Mouse (Mus musculus): ENCODE measurements around the gene Shroom2. TPM values are rescaled to one million over a fixed set of nuclear protein-coding genes. Genes with fewer than 3 reads are reported as not detected.

The Shroom2 gene
- polyA plus RNA-seq, 1 experiment from 2014 or later = 13.7 TPM

GRCm38 (mm10) chrX:152676357-152676756, 92.9 kb downstream of the Shroom2 start:
- 53% methylated on average over 3 of the region's 3 CpGs for WGBS
- H3K36me3 ChIP-seq (ENCODE audit: control insufficient read depth, insufficient read depth, low read length) = no peaks in the 10 kb centered on the region
- ATAC-seq (ENCODE audit: insufficient read depth, low FRiP score, low TSS enrichment) (no peak), DNase-seq (ENCODE audit: low spot score) (no peak)
- H3K9me3 ChIP-seq (ENCODE audit: control insufficient read depth, low read length) = no peaks in the 10 kb centered on the region
- no peaks in the 10 kb centered on the region for H3K27me3 ChIP-seq (ENCODE audit: control insufficient read depth, insufficient read depth, low read length)
- no peaks in the 10 kb centered on the region for H3K4me1 ChIP-seq (ENCODE audit: control insufficient read depth, insufficient read depth, low read length)
- H3K4me3 ChIP-seq (ENCODE audit: low read depth, low read length) = no peak overlapping the region
- no peak overlapping the region for H3K27ac ChIP-seq (ENCODE audit: low read depth, low read length)
- no peak overlapping the region for H3K4me2 ChIP-seq (ENCODE audit: low read depth)
- H3K9ac ChIP-seq (ENCODE audit: low read length) = no peak overlapping the region

- Histone ChIP-seq H3K9ac (ENCODE audit: low read length) (no peak overlapping the region), H3K27ac (ENCODE audit: low read depth, low read length) (no peak overlapping the region), H3K4me1 (ENCODE audit: control insufficient read depth, insufficient read depth, low read length) (no peaks in the 10 kb centered on the region), H3K36me3 (ENCODE audit: control insufficient read depth, insufficient read depth, low read length) (no peaks in the 10 kb centered on the region), H3K27me3 (ENCODE audit: control insufficient read depth, insufficient read depth, low read length) (no peaks in the 10 kb centered on the region), H3K4me2 (ENCODE audit: low read depth) (no peak overlapping the region), H3K4me3 (ENCODE audit: low read depth, low read length) (no peak overlapping the region), H3K9me3 (ENCODE audit: control insufficient read depth, low read length) (no peaks in the 10 kb centered on the region)
- ATAC-seq (ENCODE audit: insufficient read depth, low FRiP score, low TSS enrichment) = no peak
- WGBS = 82% methylated on average over 3 of the region's 3 CpGs
- DNase-seq (ENCODE audit: low spot score) = no peak
These were observed 95.8 kb downstream of the Shroom2 start for GRCm38 (mm10) chrX:152673431-152673830.

- ATAC-seq (ENCODE audit: insufficient read depth, low FRiP score, low TSS enrichment) (no peak), DNase-seq (ENCODE audit: low spot score) (no peak)
- Histone ChIP-seq H3K27me3 (ENCODE audit: control insufficient read depth, insufficient read depth, low read length) (0 out of 2 replicates have a peak, but pooled peaks cover 3% of the 10 kb centered on the region), H3K36me3 (ENCODE audit: control insufficient read depth, insufficient read depth, low read length) (no peaks in the 10 kb centered on the region), H3K9me3 (ENCODE audit: control insufficient read depth, low read length) (no peaks in the 10 kb centered on the region), H3K4me3 (ENCODE audit: low read depth, low read length) (no peak overlapping the region), H3K4me2 (ENCODE audit: low read depth) (no peak overlapping the region), H3K4me1 (ENCODE audit: control insufficient read depth, insufficient read depth, low read length) (no peaks in the 10 kb centered on the region), H3K27ac (ENCODE audit: low read depth, low read length) (no peak overlapping the region), H3K9ac (ENCODE audit: low read length) (no peak overlapping the region)
- 50% methylated on average over 4 of the region's 4 CpGs for WGBS
These were observed 111.8 kb downstream of the Shroom2 start for GRCm38 (mm10) chrX:152657363-152658036.

- Histone ChIP-seq H3K36me3 (ENCODE audit: control insufficient read depth, insufficient read depth, low read length) (no peaks in the 10 kb centered on the region), H3K9me3 (ENCODE audit: control insufficient read depth, low read length) (no peaks in the 10 kb centered on the region), H3K4me1 (ENCODE audit: control insufficient read depth, insufficient read depth, low read length) (no peaks in the 10 kb centered on the region), H3K4me3 (ENCODE audit: low read depth, low read length) (no peak overlapping the region), H3K27me3 (ENCODE audit: control insufficient read depth, insufficient read depth, low read length) (0 out of 2 replicates have a peak, but pooled peaks cover 3% of the 10 kb centered on the region), H3K4me2 (ENCODE audit: low read depth) (no peak overlapping the region), H3K27ac (ENCODE audit: low read depth, low read length) (no peak overlapping the region), H3K9ac (ENCODE audit: low read length) (no peak overlapping the region)
- no peak for ATAC-seq (ENCODE audit: insufficient read depth, low FRiP score, low TSS enrichment)
- 87% methylated on average over 2 of the region's 2 CpGs for WGBS
- DNase-seq (ENCODE audit: low spot score) = no peak
These were observed 112.7 kb downstream of the Shroom2 start for GRCm38 (mm10) chrX:152656609-152656939.

- H3K4me2 ChIP-seq (ENCODE audit: low read depth) = peak overlapping the region; percentile 15; the same call in 1 of the 2 replicates
- DNase-seq (ENCODE audit: low spot score) (peak; percentile 36), ATAC-seq (ENCODE audit: insufficient read depth, low FRiP score, low TSS enrichment) (peak; percentile 97)
- H3K27ac ChIP-seq (ENCODE audit: low read depth, low read length) = no peak overlapping the region
- no peaks in the 10 kb centered on the region for H3K27me3 ChIP-seq (ENCODE audit: control insufficient read depth, insufficient read depth, low read length)
- 29% methylated on average over 8 of the region's 8 CpGs for WGBS
- no peaks in the 10 kb centered on the region for H3K4me1 ChIP-seq (ENCODE audit: control insufficient read depth, insufficient read depth, low read length)
- H3K9me3 ChIP-seq (ENCODE audit: control insufficient read depth, low read length) = no peaks in the 10 kb centered on the region
- no peak overlapping the region for H3K9ac ChIP-seq (ENCODE audit: low read length)
- no peak overlapping the region for H3K4me3 ChIP-seq (ENCODE audit: low read depth, low read length)
- no peaks in the 10 kb centered on the region for H3K36me3 ChIP-seq (ENCODE audit: control insufficient read depth, insufficient read depth, low read length)
These were observed 113.3 kb downstream of the Shroom2 start for GRCm38 (mm10) chrX:152655796-152656608.

- ATAC-seq (ENCODE audit: insufficient read depth, low FRiP score, low TSS enrichment) (no peak), DNase-seq (ENCODE audit: low spot score) (no peak)
- no peaks in the 10 kb centered on the region for H3K4me1 ChIP-seq (ENCODE audit: control insufficient read depth, insufficient read depth, low read length)
- H3K4me3 ChIP-seq (ENCODE audit: low read depth, low read length) = no peak overlapping the region
- H3K27ac ChIP-seq (ENCODE audit: low read depth, low read length) = no peak overlapping the region
- WGBS = 80% methylated on average over 2 of the region's 2 CpGs
- no peaks in the 10 kb centered on the region for H3K36me3 ChIP-seq (ENCODE audit: control insufficient read depth, insufficient read depth, low read length)
- H3K9ac ChIP-seq (ENCODE audit: low read length) = no peak overlapping the region
- no peak overlapping the region for H3K4me2 ChIP-seq (ENCODE audit: low read depth)
- H3K27me3 ChIP-seq (ENCODE audit: control insufficient read depth, insufficient read depth, low read length) = 0 out of 2 replicates have a peak, but pooled peaks cover 3% of the 10 kb centered on the region
- no peaks in the 10 kb centered on the region for H3K9me3 ChIP-seq (ENCODE audit: control insufficient read depth, low read length)
These were observed 116.6 kb downstream of the Shroom2 start for GRCm38 (mm10) chrX:152652676-152653075.

DNA sequence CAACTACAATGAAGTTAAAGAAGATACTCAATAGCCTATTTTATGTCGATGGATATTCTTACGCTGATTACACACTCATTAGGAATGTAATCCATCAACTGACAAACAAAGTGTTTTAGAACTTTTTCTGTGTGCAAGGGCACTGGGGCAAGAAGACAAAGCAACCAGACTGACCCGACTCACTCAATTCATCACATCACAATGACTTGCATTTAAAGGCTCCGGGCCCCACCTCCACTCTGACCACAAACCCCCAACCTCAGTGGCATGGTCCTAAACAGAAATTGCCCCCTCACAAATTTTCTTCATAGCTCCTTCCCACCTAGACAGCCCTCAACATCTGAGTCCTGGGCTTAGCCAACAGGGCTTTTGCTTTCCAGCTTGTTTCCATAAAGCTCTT, 124.4 kb downstream of the Shroom2 start:
- WGBS = 26% methylated on average over 4 of the region's 4 CpGs
- no peak overlapping the region for H3K9ac ChIP-seq (ENCODE audit: low read length)
- no peaks in the 10 kb centered on the region for H3K36me3 ChIP-seq (ENCODE audit: control insufficient read depth, insufficient read depth, low read length)
- 0 out of 2 replicates have a peak, but pooled peaks cover 2% of the 10 kb centered on the region for H3K27me3 ChIP-seq (ENCODE audit: control insufficient read depth, insufficient read depth, low read length)
- peak; percentile 55; the same call in 1 of the 2 replicates for ATAC-seq (ENCODE audit: insufficient read depth, low FRiP score, low TSS enrichment)
- no peak for DNase-seq (ENCODE audit: low spot score)
- H3K27ac ChIP-seq (ENCODE audit: low read depth, low read length) = no peak overlapping the region
- H3K9me3 ChIP-seq (ENCODE audit: control insufficient read depth, low read length) = no peaks in the 10 kb centered on the region
- no peak overlapping the region for H3K4me2 ChIP-seq (ENCODE audit: low read depth)
- H3K4me3 ChIP-seq (ENCODE audit: low read depth, low read length) = no peak overlapping the region
- no peaks in the 10 kb centered on the region for H3K4me1 ChIP-seq (ENCODE audit: control insufficient read depth, insufficient read depth, low read length)

DNA sequence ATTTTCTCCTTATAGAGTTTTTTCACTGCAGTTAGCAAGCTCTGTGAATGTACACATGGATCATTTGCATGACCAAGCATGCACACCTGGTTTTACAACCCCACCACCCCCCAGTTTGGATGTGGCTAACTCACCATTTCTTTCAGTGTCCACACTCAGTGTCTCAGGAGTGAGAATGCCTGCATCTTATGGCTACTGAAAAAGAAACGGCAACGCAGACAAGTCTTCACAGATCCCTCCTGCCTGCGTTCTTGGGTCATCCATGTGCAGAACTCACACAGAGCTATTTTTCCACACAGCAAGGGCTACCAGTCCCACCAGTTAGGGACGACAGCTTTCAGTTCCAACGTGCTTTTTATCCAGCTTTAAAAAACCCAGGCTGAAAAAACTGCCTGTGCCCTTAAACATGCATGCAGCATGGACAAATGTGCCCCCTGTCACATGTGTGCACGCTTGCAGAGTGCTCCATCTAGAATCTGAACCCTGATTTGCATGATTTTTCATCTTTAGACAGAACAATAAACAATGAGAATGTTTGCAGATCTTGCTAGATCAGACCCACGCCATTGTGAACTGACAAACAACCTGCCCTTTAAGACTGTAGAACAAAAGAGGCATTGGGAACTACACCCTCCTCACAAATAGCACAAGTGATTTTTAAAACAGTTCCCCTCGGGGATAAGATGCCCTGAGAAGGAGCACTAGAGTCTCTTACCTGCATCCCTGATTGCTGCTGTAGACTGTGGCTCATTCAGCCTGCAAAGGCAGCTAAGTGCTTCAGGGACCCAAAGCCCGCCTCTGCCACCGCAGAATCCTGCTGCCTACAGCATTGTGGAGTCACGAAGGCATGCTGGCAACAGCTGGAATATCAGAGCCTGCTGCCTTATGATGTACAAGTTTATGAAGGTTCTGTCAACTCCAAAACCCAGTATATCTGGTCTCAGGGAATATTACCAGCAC, 125.3 kb downstream of the Shroom2 start:
- H3K4me3 ChIP-seq (ENCODE audit: low read depth, low read length) = no peak overlapping the region
- ATAC-seq (ENCODE audit: insufficient read depth, low FRiP score, low TSS enrichment) (peak; percentile 41), DNase-seq (ENCODE audit: low spot score) (peak; percentile 22)
- peak overlapping the region; percentile 24 for H3K4me2 ChIP-seq (ENCODE audit: low read depth)
- no peaks in the 10 kb centered on the region for H3K9me3 ChIP-seq (ENCODE audit: control insufficient read depth, low read length)
- 32% methylated on average over 11 of the region's 11 CpGs for WGBS
- no peaks in the 10 kb centered on the region for H3K36me3 ChIP-seq (ENCODE audit: control insufficient read depth, insufficient read depth, low read length)
- H3K9ac ChIP-seq (ENCODE audit: low read length) = peak overlapping the region; percentile 26; the same call in 1 of the 2 replicates
- H3K27me3 ChIP-seq (ENCODE audit: control insufficient read depth, insufficient read depth, low read length) = no peaks in the 10 kb centered on the region
- no peaks in the 10 kb centered on the region for H3K4me1 ChIP-seq (ENCODE audit: control insufficient read depth, insufficient read depth, low read length)
- H3K27ac ChIP-seq (ENCODE audit: low read depth, low read length) = 0 out of 2 replicates have a peak overlapping the region, but pooled peaks have one; percentile 56

Data from neural tube, embryonic 11.5 days (tissue).